Mouse (Mus musculus): ENCODE data around the gene Bud13.

DNA sequence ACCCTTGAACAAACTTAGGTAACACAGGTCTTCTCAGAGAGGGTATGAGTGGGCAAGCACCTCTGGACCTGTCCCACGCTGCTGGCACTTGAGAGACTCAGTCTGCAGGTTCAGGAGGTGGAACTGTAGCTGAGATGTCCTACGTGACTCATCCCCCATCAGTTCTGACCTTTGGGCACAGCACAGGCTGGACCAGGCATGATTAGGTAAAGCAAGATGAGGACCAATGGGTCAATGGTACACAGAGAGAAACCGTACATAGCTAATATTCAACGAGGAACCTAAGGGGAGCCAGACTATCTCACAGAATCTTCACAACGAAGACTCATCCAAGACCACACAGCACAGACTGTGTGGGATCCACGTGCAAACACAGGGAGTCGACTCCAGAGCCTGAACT lies 44.0 kb upstream of the Bud13 start:
- TF ChIP-seq POLR2A (IDR thresholded peaks at IDR 0.05; ENCODE audit: borderline replicate concordance, extremely low read depth, low read depth, low read length), result no peak
- no peak for TF ChIP-seq CTCF (IDR thresholded peaks at IDR 0.05; ENCODE audit: insufficient read depth, low read length)
